ENCODE assay signal across 8 mouse cellular contexts in the genomic region with DNA sequence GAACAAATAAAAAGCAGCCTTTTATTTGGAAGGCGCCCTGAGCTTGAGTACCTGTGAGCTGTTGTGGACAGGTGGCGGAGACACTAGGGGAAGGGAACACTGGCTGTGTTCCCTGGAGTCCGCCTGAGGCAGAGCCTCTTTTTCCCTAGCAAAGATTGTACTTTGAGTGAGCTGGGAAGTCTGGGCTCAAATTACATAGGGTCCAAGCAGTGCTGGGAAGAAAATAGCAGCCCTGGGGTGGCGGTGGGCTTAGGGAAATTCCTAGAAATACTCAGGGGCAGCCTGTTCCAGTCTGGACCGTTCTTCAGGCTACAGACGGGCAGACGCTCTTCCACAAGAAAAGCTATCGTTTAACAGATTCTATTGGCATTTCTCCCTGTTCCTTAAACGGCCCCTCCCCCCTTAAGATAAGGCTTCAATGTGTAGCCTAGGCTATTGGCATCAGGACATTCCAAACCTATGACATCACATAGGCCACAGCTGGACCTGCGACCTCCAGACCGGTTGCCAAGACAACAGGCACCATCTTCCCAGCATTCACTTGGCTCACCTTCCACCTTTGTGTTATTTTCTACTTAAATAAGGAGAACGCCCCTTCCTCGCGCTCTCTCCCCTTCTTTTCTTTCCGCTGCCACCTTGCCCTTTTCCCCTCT. TPM values are rescaled to one million over a fixed set of nuclear protein-coding genes. Genes with fewer than 3 reads are reported as not detected.
A peak's percentile ranks its signal among the peaks of the same experiment; 100 is the strongest.
DNase-seq lines count a peak whose midpoint lies in the region; ATAC-seq and TF ChIP-seq lines count a peak whose summit lies in the region.

No protein-coding gene starts in this region.

- ATAC-seq in intestine, embryonic 16.5 days = peak; percentile 86
- ATAC-seq in liver, postnatal 0 days = peak; percentile 85
- ATAC-seq in activated CD4-positive, CD25-positive, alpha-beta regulatory T cell, adult 4 months = no peak

- no peaks in the 10 kb centered on the region for H3K36me3 ChIP-seq in intestine, embryonic 16.5 days (ENCODE audit: control insufficient read depth, insufficient read depth, low read length)
- H3K36me3 ChIP-seq in liver, postnatal 0 days (replicated peaks; ENCODE audit: insufficient read depth, low read length) = no peaks in the 10 kb centered on the region
- no peaks in the 10 kb centered on the region for H3K36me3 ChIP-seq in small intestine, adult 2 months (ENCODE audit: control insufficient read depth, insufficient read depth, low read length)

- peak; percentile 34 for DNase-seq in right cerebral cortex, postnatal 4 days
- no peak for DNase-seq in right cerebral cortex, postnatal 25 days
- DNase-seq in liver, postnatal 0 days = peak; percentile 56
- no peak for DNase-seq in urinary bladder, adult 18-20 months (ENCODE audit: low spot score in 2 of 2)

- WGBS in intestine, embryonic 16.5 days = 3% methylated on average over 15 of the region's 15 CpGs
- 23% methylated on average over 15 of the region's 15 CpGs for WGBS in liver, postnatal 0 days (ENCODE audit: insufficient replicate concordance)
- 10% methylated on average over 15 of the region's 15 CpGs for WGBS in small intestine, adult 2 months

- peak overlapping the region; percentile 71 for H3K9ac ChIP-seq in intestine, embryonic 16.5 days (ENCODE audit: low read depth, low read length)
- H3K9ac ChIP-seq in liver, postnatal 0 days (replicated peaks) = peak overlapping the region; percentile 32

- H3K27me3 ChIP-seq in intestine, embryonic 16.5 days (replicated peaks; ENCODE audit: control insufficient read depth, insufficient read depth, low read length) = no peaks in the 10 kb centered on the region
- H3K27me3 ChIP-seq in liver, postnatal 0 days (ENCODE audit: insufficient read depth, low read length) = no peaks in the 10 kb centered on the region
- H3K27me3 ChIP-seq in small intestine, adult 2 months (ENCODE audit: control insufficient read depth, insufficient read depth, low read length) = no peaks in the 10 kb centered on the region

- H3K4me3 ChIP-seq in embryonic fibroblast, embryonic 13.5 days (ENCODE audit: insufficient read depth, low read length) = peak overlapping the region; percentile 45
- peak overlapping the region; percentile 47 for H3K4me3 ChIP-seq in intestine, embryonic 16.5 days (ENCODE audit: low read length)
- H3K4me3 ChIP-seq in liver, postnatal 0 days (ENCODE audit: low read depth, low read length) = peak overlapping the region; percentile 46
- peak overlapping the region; percentile 67 for H3K4me3 ChIP-seq in small intestine, adult 2 months (ENCODE audit: low read depth, low read length)

- TF ChIP-seq CTCF in embryonic fibroblast, embryonic 13.5 days (IDR thresholded peaks at IDR 0.05; ENCODE audit: borderline replicate concordance, insufficient read depth, low read length) = no peak
- TF ChIP-seq CTCF in liver, postnatal 0 days (IDR thresholded peaks at IDR 0.05; ENCODE audit: low read depth) = no peak
- no peak for TF ChIP-seq CTCF in small intestine, adult 2 months (IDR thresholded peaks at IDR 0.05; ENCODE audit: extremely low read depth, insufficient read length, insufficient replicate concordance, low read depth, low read length)

- H3K27ac ChIP-seq in embryonic fibroblast, embryonic 13.5 days (ENCODE audit: insufficient read depth, low read length) = no peak overlapping the region
- peak overlapping the region; percentile 77 for H3K27ac ChIP-seq in intestine, embryonic 16.5 days (ENCODE audit: low read length)
- peak overlapping the region; percentile 90 for H3K27ac ChIP-seq in liver, postnatal 0 days (ENCODE audit: low read depth)
- no peak overlapping the region for H3K27ac ChIP-seq in small intestine, adult 2 months (ENCODE audit: insufficient read depth, low read depth, low read length)

- no peak for TF ChIP-seq EP300 in liver, postnatal 0 days (IDR thresholded peaks at IDR 0.05; ENCODE audit: low read depth)

- H3K4me1 ChIP-seq in embryonic fibroblast, embryonic 13.5 days (ENCODE audit: control insufficient read depth, insufficient read depth, low read length) = peaks cover 1% of the 10 kb centered on the region
- H3K4me1 ChIP-seq in intestine, embryonic 16.5 days (ENCODE audit: control insufficient read depth, insufficient read depth, low read length) = peaks cover 11% of the 10 kb centered on the region
- peaks cover 17% of the 10 kb centered on the region for H3K4me1 ChIP-seq in liver, postnatal 0 days (ENCODE audit: insufficient read depth)
- H3K4me1 ChIP-seq in small intestine, adult 2 months (ENCODE audit: control insufficient read depth, insufficient read depth, insufficient read length, low read length) = peaks cover 9% of the 10 kb centered on the region; the same call in 1 of the 2 replicates

- TF ChIP-seq POLR2A in embryonic fibroblast, embryonic 13.5 days (IDR thresholded peaks at IDR 0.05; ENCODE audit: low read depth, low read length) = no peak
- TF ChIP-seq POLR2A in small intestine, adult 2 months (IDR thresholded peaks at IDR 0.05; ENCODE audit: low read depth, low read length) = no peak

- peak overlapping the region; percentile 99 for H3K4me2 ChIP-seq in intestine, embryonic 16.5 days (ENCODE audit: low read depth, low read length)
- H3K4me2 ChIP-seq in liver, postnatal 0 days (ENCODE audit: low read depth, low read length) = peak overlapping the region; percentile 89

- no peaks in the 10 kb centered on the region for H3K9me3 ChIP-seq in intestine, embryonic 16.5 days (ENCODE audit: control insufficient read depth, low read length)
- no peaks in the 10 kb centered on the region for H3K9me3 ChIP-seq in liver, postnatal 0 days (ENCODE audit: low read length)

RNA-seq across cellular contexts. Expression of a gene that starts 31.3 kb away (rescaled TPM):
- polyA plus RNA-seq in embryonic fibroblast, embryonic 13.5 days (2011; ENCODE audit: insufficient read length, low read depth, missing spikeins) = 16,028 and 17,695 TPM in 2 replicates
- 4,065 and 4,271 TPM in 2 replicates for polyA plus RNA-seq in intestine, embryonic 16.5 days (2015; fragmentation: Nextera tagmentation; extraction: Ambion mirVana)
- 1,946 and 1,972 TPM in 2 replicates for polyA plus RNA-seq in liver, postnatal 0 days (2015; fragmentation: Nextera tagmentation; extraction: Ambion mirVana)
- polyA plus RNA-seq in small intestine, adult 2 months (2012; rRNA removed) = 1,017 and 1,625 TPM in 2 replicates
- over 10,000 TPM; 10,605 to 11,851 TPM for polyA plus RNA-seq in activated CD4-positive, CD25-positive, alpha-beta regulatory T cell, adult 4 months (2017; shearing (Covaris generic))

Comparison
In these comparisons a context has a peak if more than half of its experiments do, and no peak if none do; other contexts are left out.
1. DNase-seq: peak in right cerebral cortex, postnatal 4 days (single experiment) and liver, postnatal 0 days (single experiment); none in right cerebral cortex, postnatal 25 days (single experiment) and urinary bladder, adult 18-20 months (0 of 2).
2. H3K27ac ChIP-seq: peak in intestine, embryonic 16.5 days (single experiment) and liver, postnatal 0 days (single experiment); none in embryonic fibroblast, embryonic 13.5 days (single experiment) and small intestine, adult 2 months (single experiment).
3. Peak in every context shown above with its lines, with median percentiles within 50 percentile points of each other: H3K4me3 ChIP-seq.